Mouse (Mus musculus): ENCODE data around the gene Kif1a. TPM values are rescaled to one million over a fixed set of nuclear protein-coding genes. Genes with fewer than 3 reads are reported as not detected.

The Kif1a gene
- total and polyA plus RNA-seq, 3 experiments: not detected

DNA sequence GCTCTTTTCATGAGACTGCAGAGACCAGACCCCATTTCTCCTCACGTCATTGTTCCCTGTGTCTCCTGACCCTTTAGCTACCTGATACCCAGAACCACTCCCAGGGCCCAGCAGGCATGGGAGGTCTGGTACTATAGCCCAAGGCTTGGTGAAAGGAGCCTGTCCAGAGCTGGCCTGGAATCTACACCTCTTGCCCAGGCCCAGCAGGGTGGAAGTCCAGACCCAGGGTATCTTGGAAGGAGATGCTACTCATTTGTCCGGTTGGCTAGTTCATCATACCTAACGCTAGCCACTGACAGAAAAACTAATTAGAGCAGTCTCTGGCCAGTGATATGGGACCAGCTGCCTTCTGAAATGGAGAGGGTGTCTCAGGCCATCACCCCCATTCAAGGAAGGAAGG, 51.7 kb downstream of the Kif1a start:
- Histone ChIP-seq H3K9me3 (replicated peaks; ENCODE audit: insufficient read depth, low read length) (no peaks in the 10 kb centered on the region), H3K4me3 (ENCODE audit: control insufficient read depth in 1 of 2, insufficient read depth in 1 of 2, low read depth in 2 of 2, low read length in 2 of 2) (no peak overlapping the region), H3K27me3 (ENCODE audit: control insufficient read depth in 1 of 2, insufficient read depth in 2 of 2, low read length in 2 of 2) (no peaks in the 10 kb centered on the region), H3K27ac (ENCODE audit: control insufficient read depth, low read depth, low read length) (no peak overlapping the region), H3K36me3 (ENCODE audit: control insufficient read depth in 1 of 2, insufficient read depth in 2 of 2, low read length in 2 of 2) (no peaks in the 10 kb centered on the region), H3K79me2 (ENCODE audit: control insufficient read depth, insufficient read depth, low read length, poor library complexity) (no peaks in the 10 kb centered on the region), H3K4me1 (ENCODE audit: control insufficient read depth in 1 of 2, insufficient read depth in 2 of 2, low read length in 2 of 2) (no peaks in the 10 kb centered on the region), H3K9ac (ENCODE audit: control insufficient read depth, low read depth, low read length, poor library complexity, severe bottlenecking) (no peak overlapping the region)
- no peak for TF ChIP-seq POLR2AphosphoS5 (IDR thresholded peaks at IDR 0.05; ENCODE audit: borderline replicate concordance, low read depth, low read length)
- TF ChIP-seq NRF1 (IDR thresholded peaks at IDR 0.05; ENCODE audit: insufficient read depth, low read depth, low read length, poor library complexity, severe bottlenecking): no peak
- no peak for TF ChIP-seq USF2 (IDR thresholded peaks at IDR 0.05; ENCODE audit: borderline replicate concordance in 1 of 2, insufficient read depth in 1 of 2, low read depth in 1 of 2, low read length in 2 of 2)
- DNase-seq (ENCODE audit: low read depth, low spot score): no peak

DNA sequence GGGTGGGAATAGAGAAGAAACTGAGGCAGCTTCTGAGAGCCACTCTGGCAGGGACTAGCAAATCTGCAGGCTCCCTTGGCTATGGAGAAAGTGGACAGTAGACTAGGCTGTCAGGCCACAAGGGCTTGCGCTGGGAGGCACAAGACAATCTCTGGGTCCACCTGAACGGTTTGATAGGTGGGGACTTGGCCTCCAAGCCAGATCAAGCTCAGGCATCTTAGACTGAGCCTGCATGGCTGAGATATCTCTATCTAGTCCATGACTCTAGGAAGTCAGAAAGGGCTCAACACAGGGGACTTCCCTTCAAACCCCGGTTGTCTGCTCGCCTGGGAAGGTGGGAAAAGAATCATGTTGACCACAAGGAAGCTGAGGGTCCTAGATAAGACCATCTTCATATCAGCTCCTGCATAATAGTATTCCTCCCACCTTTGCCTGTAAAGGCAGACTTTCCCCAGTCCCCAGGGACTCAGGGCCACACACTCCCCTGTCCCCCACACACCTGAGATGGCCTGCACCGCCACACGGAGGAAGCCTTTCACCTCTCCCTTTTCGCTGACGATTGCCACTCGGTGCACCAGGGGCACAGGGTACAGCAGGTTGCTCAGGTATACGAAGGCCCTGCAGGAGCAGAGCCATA, 55.5 kb downstream of the Kif1a start:
- Histone ChIP-seq H3K9me3 (replicated peaks; ENCODE audit: insufficient read depth, low read length) (no peaks in the 10 kb centered on the region), H3K4me3 (ENCODE audit: control insufficient read depth in 1 of 2, insufficient read depth in 1 of 2, low read depth in 2 of 2, low read length in 2 of 2) (no peak overlapping the region), H3K27me3 (ENCODE audit: control insufficient read depth in 1 of 2, insufficient read depth in 2 of 2, low read length in 2 of 2) (no peaks in the 10 kb centered on the region), H3K9ac (ENCODE audit: control insufficient read depth, low read depth, low read length, poor library complexity, severe bottlenecking) (no peak overlapping the region), H3K36me3 (ENCODE audit: control insufficient read depth in 1 of 2, insufficient read depth in 2 of 2, low read length in 2 of 2) (no peaks in the 10 kb centered on the region), H3K27ac (ENCODE audit: control insufficient read depth, low read depth, low read length) (no peak overlapping the region), H3K4me1 (ENCODE audit: control insufficient read depth in 1 of 2, insufficient read depth in 2 of 2, low read length in 2 of 2) (no peaks in the 10 kb centered on the region), H3K79me2 (ENCODE audit: control insufficient read depth, insufficient read depth, low read length, poor library complexity) (no peaks in the 10 kb centered on the region)
- no peak for DNase-seq (ENCODE audit: low read depth, low spot score)
- TF ChIP-seq CHD1 (IDR thresholded peaks at IDR 0.05; ENCODE audit: low read depth, low read length) (no peak), RAD21 (IDR thresholded peaks at IDR 0.05; ENCODE audit: low read depth, low read length) (no peak), MAX (IDR thresholded peaks at IDR 0.05; ENCODE audit: low read length) (no peak), TBP (IDR thresholded peaks at IDR 0.05; ENCODE audit: low read depth, low read length) (no peak), MYB (IDR thresholded peaks at IDR 0.05; ENCODE audit: low read depth, low read length) (no peak)

DNA sequence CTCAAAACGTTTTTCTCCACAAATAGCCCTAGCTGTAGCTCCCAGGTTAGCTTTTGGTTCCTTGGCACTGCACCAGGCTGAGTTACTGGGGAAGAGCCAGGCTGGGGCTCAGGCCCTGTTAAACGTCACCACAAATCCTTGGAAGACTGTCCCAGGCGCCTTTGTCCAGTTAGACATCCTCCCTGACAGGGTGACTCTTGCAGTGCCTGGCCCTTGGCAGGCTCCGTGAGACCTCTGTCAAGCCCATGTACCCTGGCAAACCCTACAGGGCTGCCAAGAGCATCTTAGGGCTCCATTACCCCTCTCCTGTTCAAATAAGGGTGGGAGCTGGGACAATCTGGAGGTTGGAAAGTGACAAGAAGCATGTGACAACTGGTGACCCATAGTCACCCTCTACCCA, 65.8 kb downstream of the Kif1a start:
- H3K27me3 ChIP-seq (ENCODE audit: control insufficient read depth in 1 of 2, insufficient read depth in 2 of 2, low read length in 2 of 2): no peaks in the 10 kb centered on the region
- no peaks in the 10 kb centered on the region for H3K36me3 ChIP-seq (ENCODE audit: control insufficient read depth in 1 of 2, insufficient read depth in 2 of 2, low read length in 2 of 2)
- H3K4me1 ChIP-seq (ENCODE audit: control insufficient read depth in 1 of 2, insufficient read depth in 2 of 2, low read length in 2 of 2): no peaks in the 10 kb centered on the region

More for the DNA sequence above, 65.8 kb downstream of the Kif1a start:
- no peak overlapping the region for H3K27ac ChIP-seq (ENCODE audit: control insufficient read depth, low read depth, low read length)
- H3K79me2 ChIP-seq (ENCODE audit: control insufficient read depth, insufficient read depth, low read length, poor library complexity): no peaks in the 10 kb centered on the region
- TF ChIP-seq MAZ (IDR thresholded peaks at IDR 0.05; ENCODE audit: low read depth, low read length) (no peak), GABPA (IDR thresholded peaks at IDR 0.05; ENCODE audit: low read depth, low read length) (no peak), ETS1 (IDR thresholded peaks at IDR 0.05; ENCODE audit: low read depth, low read length) (no peak), POLR2AphosphoS5 (IDR thresholded peaks at IDR 0.05; ENCODE audit: borderline replicate concordance, low read depth, low read length) (no peak), ZC3H11A (IDR thresholded peaks at IDR 0.05; ENCODE audit: low read depth, low read length) (no peak), CTCF (IDR thresholded peaks at IDR 0.05 in 2 of 3, conservative IDR thresholded peaks at IDR 0.05 in 1 of 3; ENCODE audit: control insufficient read depth in 1 of 3, insufficient read depth in 1 of 3, low read depth in 2 of 3, low read length in 3 of 3, poor library complexity in 1 of 3, severe bottlenecking in 1 of 3) (no peak), NELFE (IDR thresholded peaks at IDR 0.05; ENCODE audit: low read depth, low read length) (no peak), MYB (IDR thresholded peaks at IDR 0.05; ENCODE audit: low read depth, low read length) (no peak)
- H3K4me3 ChIP-seq (ENCODE audit: control insufficient read depth in 1 of 2, insufficient read depth in 1 of 2, low read depth in 2 of 2, low read length in 2 of 2): no peak overlapping the region
- no peaks in the 10 kb centered on the region for H3K9me3 ChIP-seq (replicated peaks; ENCODE audit: insufficient read depth, low read length)
- no peak for DNase-seq (ENCODE audit: low read depth, low spot score)
- no peak overlapping the region for H3K9ac ChIP-seq (ENCODE audit: control insufficient read depth, low read depth, low read length, poor library complexity, severe bottlenecking)

Data from MEL (cell line).